Mouse (Mus musculus) ovary, postnatal 10 days (tissue): ENCODE data around the gene Ccdc144b.

Experiments
- DNase-seq: peaks from one replicate; pipeline ENCODE4 v3.0.0; 2022; ENCODE audit warnings: low spot score

The Ccdc144b gene

DNA sequence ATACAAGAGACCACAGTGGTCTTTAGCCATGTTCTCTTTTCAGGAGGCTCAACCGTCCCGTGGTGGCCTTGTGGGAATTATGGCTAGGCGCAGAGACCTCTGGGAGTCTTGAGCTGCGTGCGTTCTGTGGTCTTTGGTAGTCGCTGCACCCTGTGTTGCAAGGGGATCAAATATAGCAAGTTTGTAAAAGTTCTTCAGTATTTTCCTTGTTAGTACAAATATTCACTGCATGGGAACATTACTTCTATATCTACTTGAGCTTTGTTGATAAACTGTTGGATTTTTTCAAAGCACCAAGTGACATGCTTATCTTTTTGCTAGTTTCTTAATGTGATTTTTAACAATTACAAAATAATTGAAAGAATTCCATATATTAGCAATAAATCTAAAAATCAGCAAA is at the start of gene Ccdc144b:
TSS of gene Ccdc144b (minus strand) at position 101 of the 400 bp plus-strand sequence.
- no peak for DNase-seq

DNA sequence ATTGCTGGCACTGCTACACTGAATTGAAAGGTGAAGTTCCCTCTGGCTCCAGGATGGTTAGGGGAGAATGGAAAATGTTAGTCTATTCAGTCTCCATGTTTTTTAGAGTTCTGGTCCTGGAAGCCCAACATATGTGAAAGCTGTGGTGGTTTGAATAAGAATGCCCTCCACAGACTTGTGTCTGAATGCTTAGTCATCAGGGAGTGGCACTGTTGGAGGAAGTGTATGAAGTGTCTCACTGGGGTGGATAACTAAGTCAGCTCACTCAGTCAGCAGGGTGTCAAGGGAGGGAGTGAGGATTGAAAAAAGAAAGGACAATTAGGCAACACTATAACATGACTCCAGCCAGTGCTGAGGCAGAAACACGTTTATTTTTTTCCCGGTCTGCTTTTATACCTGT is 42.0 kb upstream of the Ccdc144b start:
- DNase-seq: no peak

DNA sequence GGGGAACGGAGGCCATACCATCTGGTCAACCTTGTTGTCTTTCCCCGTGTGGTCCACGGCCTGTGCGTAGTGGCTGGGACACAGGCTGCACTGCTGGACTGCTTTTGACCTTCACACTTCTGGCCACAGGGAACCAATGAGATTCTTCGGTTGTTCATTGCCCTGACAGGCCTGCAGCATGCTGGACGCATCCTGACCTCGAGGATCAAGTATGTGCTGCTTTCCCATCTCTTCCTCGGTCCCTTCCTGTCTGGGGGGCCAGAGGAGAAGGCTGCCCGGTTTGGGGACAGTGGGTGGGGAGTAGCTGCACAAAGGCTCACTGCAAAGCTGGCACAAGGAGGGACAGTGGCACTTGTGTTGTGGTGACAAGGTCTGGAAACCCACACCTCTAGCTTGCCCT is 34.2 kb upstream of the Ccdc144b start:
- no peak for DNase-seq

DNA sequence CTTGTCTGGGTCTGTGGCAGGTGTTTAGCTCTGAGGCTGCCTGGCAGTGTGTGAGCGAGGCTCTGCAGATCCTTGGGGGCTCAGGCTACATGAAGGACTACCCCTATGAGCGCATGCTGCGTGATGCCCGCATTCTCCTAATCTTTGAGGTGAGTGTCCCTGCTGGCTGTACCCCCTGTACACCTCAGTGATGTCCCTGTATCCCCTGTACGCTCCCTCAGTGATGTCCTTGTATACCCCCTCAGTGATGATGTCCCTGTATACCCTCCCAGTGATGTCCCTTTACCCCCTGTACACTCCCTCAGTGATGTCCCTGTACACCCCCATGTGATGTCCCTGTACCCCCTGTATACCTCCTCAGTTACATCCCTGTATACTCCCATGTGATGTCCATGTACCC is 32.0 kb upstream of the Ccdc144b start:
- DNase-seq: no peak

DNA sequence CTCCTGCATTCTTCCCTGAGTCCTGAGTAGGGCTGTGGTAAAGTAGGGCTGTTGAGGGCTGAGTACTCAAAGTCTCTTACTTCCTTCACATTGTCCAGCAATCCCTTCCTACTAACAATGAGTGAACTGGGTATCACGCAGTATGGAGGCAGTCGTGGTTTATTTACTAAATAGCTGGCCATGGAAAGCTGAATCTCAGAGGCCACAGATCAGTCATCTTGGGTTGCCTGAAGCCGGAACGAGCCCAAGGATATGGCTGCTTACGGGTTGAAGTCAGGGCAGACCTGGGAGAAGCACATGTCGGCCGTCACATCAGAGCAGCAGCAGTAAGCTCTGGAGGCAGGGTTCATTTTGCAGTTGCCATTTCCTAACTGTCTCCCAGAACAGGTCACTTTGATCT is 30.0 kb upstream of the Ccdc144b start:
- no peak for DNase-seq

DNA sequence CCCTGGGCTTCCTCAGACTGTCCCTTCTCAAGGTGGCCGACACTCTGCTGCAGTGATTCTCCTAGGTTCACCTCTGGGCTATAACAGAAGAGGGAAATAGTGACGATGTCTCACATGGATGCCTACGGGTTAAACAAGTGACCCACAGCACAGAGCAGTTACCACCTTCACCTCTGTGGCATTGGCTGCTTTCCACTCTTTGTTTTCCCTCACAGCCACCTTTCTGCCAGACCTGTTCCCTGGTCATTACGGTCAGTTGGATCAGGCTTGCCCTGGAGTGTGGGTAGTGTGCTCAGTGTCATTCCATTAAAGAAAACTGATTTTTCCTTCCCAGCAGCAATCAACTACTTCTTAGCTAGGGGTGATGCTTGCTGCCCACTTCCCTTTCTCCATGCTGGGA is 29.5 kb upstream of the Ccdc144b start:
- no peak for DNase-seq

DNA sequence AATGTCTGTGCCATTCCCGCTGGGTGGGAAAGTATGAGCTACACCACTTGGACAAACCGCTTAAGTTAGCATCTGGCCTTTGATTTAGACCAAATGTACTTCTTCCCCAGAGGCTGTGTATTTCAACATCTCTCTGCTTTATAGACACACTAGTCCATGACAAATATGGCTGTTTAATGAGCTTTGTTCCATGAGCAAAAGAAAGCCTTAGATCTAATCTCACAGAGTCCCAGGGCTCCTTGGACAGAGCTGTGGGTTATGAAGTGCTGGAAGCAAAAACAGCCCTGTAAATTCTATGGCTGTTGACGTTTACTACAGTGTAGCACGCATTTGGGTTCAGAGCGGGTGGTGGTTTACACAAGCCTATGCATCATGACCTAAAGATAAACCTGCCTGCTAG is 27.4 kb upstream of the Ccdc144b start:
- no peak for DNase-seq

DNA sequence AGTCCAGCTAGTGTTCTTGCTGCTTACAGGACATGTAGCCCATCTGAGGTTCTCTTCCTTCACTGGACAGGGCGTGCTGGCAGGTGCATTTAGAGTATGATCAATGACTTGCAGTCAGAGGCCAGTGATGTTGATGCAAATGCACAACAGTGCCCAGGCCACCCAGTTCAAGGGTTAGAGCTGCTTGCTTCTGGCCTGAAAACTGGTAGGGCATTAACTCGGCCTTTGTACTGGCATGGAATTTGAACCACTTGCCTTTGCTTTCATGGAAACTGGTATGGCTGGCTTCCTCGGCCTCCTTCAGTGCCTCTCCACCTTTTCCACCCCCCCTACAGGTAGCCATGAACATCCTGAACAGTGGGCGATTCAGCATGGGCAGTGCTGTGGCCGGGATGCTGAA is 26.5 kb upstream of the Ccdc144b start:
- no peak for DNase-seq

DNA sequence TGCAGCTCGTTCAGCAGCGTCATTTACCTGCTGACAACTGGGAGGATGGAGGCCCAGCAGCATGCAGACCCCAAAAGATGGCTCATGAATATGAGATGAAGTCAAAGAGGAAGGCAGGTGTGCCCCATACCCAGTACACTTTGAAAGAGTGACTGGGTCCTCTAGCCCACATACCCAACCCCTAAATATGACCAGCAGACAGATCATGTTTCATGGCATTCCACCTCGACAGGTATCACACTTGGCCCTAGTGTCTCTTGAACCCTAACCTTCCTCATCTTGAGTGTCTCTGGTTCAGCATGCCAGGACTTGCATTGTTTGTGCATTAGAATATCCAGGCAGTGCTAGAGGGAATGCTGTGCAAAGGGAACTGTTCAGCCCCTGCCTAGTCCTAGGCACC is 24.0 kb upstream of the Ccdc144b start:
- no peak for DNase-seq

DNA sequence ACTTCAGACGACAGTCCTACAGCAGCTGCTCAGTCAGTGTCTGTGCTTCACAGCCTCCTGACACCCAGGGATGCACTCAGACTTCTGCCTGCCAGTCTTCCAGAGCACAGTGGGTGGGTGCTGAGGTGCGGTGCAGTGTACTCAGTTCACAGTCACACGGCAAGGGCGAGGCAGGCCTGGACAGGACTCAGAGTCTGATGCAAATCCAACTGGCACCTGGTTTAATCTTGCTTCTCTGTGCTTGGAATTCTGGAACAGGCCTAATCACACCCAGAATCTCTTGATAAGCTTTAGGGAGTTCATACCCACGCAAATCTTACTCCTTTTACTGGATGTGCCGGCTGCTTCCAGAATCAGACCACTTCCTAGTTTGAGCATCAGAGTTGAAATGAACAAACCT is 22.1 kb upstream of the Ccdc144b start:
- no peak for DNase-seq

DNA sequence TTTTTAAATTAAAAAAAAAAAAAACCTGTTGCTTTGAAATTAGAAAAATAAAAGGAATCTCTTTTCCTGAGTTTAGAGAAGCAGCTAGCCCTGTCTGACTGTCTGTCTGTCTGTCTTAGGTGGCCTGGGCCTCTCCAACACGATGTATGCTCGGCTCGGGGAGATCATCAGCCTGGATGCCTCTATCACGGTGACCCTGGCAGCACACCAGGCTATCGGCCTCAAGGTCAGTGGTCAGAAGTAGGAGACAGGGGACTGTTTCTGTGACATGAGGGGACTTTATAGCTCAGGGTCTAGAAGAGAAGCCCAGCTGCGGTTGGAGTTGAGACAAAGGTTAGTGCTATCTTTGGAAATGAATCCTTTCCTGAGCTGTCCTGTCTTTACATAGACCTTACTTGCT is 20.9 kb upstream of the Ccdc144b start:
- DNase-seq: no peak

DNA sequence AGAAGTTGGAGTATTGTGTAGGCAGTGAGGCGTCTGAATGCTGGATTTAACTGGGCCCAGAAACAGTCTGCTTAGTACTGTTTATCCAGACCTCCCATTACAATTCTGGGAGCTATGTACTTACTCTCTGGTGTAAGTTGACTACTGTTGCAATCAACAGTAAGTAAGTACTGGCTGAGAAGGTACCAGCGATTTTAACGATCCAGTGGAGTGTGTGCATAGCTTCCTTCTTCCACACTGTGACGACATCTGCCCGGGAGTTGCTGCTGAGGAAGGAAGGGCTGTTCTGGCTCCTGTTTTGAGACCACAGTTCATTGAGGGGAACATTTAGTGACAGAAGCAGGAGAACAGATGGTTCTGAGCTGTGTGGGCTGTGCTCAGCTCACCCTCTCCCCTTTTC is 17.7 kb upstream of the Ccdc144b start:
- DNase-seq: no peak

DNA sequence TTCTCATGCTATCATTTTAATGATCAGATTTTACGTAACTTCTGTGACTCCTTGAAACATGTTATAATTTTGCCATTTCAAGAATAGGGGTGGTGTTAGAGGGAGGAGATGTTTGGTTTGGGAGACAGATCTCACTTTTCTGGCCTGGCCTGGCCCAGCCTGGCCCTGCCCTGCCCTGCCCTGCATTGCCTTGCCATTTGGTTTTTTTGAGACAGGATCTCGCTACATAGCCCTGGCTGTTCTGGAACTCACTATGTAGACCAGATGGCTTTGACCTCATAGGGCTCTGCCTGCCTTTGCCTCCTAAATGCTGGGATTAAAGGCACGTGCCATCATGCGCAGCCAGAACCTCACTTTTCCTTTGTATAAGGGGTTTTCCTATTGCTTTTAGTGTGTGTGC is 17.1 kb upstream of the Ccdc144b start:
- no peak for DNase-seq

DNA sequence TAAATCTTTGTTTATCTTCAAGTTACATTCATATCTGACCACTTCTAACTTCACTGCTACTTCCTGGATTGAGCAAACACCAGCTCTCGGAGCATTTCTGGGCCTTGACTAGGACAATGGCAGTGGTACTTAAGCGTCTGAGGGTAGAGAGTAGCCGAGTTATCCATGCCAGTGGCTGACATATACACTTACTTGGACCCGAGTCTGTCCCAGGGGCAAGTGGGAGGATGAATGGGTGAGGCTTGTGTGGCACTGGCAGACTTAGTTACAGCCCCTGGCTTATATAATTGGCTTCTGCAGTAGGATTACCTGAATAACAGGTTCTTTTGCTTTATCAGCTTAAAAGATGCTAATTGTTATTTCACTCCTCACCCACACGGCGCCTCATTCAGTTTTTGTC is 14.4 kb upstream of the Ccdc144b start:
- no peak for DNase-seq

DNA sequence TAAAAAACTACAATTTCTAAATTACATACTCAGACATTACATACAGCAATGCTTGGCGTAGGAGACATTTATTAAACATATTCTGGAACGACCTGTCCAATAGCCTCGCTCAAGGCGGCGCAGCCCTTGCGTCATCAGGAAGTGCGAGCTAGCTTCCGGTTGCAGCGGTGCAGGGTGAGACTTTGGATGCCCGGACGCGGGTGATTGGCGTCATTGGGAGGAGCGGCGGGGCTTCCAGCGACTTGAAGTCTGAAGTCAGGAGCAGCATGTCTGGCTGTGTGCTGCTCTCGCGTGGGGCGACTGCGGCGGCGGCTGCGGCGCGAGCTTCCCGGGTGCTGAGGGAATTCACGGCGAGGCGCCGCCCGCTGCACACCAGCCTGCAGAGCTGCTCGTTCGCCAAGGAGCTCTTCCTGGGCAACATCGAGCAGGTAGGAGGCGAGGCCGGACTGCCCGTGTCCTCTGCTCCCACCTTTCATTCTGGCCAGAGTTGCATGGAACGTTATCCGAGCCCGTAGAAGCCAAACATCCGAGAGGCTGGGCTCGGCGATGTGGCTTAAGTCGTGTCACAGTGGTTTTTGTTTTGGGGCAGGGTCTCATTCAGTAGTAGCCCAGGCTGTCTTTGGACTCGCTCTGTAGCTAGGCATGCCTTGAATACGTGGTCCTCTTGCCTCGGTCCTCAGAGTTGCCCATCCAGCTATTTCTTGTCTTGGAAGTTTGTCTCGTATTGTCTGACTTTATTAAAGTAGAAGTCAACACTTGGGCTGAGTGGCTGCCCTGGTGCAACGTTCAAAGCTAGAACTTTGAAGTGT is 12.7 kb upstream of the Ccdc144b start, which contains the start of gene Acad9:
TSS of gene Acad9 (plus strand) at position 137 of the 809 bp plus-strand sequence.
- peak; percentile 80 for DNase-seq

DNA sequence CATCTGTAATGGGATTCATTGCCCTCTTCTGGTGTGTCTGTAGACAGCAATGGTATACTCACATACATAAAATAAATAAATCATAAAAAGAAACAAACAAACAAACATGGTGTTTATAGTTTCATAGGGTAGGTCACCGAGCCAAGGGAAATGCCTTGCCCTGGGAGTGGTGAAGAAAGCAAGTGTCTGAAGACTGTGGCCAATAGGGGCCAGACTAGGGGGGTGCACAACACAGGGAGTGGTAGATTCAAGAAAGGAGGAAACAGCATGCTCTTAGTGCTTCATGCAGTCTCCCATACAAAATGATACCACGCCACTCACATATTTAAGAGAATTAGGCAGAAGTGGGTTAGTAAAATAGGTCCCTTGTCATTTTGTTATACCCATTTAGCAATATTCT is 11.8 kb upstream of the Ccdc144b start:
- DNase-seq: no peak

DNA sequence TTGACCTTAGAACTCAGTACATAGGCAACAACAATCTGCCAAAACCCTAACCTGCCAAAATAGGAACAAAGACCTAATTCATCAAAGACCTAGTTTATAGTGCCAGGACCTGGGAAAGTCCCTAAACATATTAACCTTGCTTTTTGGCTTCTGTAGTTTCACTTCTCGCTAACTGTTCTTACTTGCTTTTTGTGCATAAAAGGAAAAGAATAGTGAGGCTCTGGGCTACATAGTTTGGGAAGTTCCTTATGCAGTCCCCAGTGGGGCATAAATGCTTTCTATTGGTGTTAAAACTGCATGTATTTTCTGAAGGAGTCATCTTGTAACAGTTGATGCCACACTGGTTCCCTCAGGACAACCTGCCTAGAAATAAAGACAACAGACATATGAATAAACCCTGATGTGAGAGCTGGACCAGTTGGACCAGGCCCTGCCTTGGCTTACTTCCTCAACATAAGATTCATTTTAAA is 11.3 kb upstream of the Ccdc144b start:
- DNase-seq: no peak

DNA sequence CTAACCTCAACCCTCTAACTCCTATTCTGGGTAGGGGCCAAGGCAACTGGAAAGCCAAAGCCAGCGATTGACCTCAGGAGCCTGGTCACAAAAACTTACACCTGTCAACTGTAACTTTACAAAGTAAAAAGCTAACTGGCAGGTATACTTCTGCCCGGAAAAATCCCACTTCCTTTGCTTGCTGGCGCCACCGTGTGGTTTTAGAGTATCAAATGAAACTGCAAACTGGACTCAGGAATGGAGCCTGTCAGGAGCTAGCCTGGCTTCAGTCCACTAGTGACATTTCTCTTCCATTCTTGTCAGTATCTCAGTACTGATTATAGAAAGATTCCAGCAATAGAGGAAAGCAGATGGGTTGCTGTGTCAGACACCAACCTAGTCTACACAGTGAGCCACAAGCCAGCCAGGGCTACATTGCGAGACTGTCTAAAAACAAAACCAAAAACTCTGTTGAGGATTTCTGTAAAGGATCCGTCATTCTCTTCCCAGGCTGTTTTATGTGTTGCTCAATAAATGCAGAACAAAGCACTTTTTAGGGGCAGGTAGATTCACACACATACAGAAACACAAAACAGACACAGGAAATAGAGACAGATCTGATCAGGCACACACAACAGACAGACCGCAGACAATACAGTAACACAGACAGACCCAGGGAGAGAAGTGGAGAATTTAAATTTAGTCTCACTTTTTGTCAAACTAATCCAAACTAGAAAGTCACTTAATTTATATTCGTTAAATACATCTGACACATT is 6.9 kb upstream of the Ccdc144b start:
- peak; percentile 23 for DNase-seq

DNA sequence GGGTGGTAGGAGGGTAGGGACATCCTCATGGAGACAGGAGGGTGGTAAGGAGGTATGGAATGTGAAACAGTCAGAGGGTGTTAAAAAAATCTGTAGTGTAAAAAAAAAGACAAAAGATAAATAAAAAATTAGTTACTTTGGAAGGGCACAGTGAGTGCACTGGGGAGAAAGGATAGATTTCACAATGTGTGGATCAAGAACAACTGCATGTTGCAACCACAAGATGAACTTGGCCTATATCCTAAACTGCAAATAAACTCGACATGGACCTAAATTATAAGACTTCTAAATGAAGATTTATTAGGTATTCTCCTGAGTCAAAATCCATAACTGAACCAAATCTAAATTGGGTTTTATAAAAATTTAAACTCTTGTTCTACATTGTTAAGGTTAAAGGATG is 4.2 kb downstream of the Ccdc144b start:
- DNase-seq: no peak

DNA sequence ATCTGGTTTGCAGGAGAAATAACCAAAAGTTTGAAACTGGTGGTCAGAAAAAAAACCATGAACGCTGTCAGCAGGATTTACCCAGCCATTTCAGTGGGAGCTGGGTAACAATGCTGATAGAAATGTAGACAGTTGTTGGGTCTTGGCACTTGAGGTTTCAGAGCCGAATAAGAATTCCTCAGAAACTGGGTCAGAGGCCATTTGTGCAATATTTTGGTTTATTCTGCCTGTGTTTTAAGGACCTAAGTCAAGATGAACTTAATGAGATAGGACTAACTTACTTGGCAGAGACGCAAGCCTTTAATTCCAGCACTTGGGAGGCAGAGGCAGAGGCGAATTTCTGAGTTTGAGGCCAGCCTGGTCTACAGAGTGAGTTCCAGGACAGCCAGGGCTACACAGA is 8.3 kb downstream of the Ccdc144b start:
- DNase-seq: no peak

DNA sequence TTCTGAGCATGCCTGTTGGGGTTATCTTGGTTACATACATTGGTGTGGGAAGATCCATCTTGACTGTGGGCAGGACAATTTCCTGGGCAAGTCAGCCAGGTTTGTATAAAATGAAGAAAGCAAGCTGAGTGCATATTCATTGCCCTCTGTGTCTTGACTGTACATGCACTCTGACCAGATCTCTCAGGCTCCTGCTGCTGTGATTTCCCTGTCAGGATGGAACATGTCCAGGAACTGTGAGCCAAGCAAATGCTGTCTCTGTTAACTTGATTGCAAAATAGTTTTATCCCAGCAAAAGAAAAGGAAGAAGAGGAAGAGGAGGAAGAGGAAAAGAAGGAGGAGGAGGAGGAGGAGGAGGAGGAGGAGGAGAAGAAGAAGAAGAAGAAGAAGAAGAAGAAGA is 8.8 kb downstream of the Ccdc144b start:
- no peak for DNase-seq

DNA sequence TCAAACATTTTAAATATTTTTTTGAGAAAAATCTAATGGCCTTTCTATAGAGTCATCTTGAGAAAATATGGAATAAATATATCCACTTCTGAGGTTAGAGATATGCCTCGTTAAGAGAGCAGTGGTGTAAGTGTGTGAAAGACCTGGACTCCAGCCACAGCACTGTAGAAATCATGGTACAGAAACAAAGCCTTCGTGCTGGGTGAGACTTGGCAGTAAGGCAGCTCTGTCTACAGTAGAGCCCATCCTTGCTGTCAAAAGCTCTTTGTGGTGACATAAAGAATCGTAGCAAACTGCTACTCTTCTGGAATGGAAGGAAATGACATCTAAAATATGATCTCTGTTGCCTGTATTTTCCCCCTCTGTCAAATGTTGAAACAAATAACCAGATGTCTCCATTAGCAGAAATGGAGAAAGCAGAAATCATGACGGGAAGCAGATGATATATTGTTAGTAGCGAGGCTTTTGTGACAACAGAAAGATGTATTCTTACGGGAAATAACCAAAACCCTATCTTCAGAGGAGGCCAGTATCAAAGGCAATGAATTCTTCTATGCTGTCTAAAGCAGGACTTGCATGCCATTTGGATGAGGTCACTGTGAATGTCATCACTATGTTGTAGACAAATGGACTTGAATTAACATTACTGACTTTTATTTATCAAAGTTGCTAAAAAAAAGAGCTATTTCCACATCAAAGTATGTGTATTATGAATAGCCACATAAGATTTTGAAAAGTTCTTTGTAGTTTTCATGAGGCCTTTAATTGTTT is 21.4 kb downstream of the Ccdc144b start:
- no peak for DNase-seq

DNA sequence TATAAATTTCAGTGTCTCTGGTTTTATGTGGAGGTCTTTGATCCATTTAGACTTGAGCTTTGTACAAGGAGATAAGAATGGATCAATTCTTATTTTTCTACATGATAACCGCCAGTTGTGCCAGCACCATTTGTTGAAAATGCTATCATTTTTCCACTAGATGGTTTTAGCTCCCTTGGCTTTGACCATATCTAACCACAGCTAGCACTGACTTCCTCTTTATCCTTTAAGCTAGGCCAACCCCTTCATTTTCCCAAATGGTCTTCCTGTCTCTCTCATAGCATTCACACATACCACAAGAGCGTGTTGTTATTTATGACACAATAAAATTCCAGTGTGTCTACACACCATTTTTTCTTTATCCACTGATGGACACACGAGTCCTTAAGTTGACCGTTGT is 23.4 kb downstream of the Ccdc144b start:
- no peak for DNase-seq
